Mouse (Mus musculus) fibroblast of lung, adult 2 months (primary cell): ENCODE measurements around the gene Slc7a8.
"Not testable (repeated sequence)": the region's sequence is repeated elsewhere in the genome, so short reads cannot be mapped to it uniquely, and the experiment has no call there.

Experiments
- DNase-seq: peaks from one replicate; pipeline ENCODE4 v3.0.0-alpha.2; 2011; ENCODE audit warnings: low read depth

The Slc7a8 gene

DNA sequence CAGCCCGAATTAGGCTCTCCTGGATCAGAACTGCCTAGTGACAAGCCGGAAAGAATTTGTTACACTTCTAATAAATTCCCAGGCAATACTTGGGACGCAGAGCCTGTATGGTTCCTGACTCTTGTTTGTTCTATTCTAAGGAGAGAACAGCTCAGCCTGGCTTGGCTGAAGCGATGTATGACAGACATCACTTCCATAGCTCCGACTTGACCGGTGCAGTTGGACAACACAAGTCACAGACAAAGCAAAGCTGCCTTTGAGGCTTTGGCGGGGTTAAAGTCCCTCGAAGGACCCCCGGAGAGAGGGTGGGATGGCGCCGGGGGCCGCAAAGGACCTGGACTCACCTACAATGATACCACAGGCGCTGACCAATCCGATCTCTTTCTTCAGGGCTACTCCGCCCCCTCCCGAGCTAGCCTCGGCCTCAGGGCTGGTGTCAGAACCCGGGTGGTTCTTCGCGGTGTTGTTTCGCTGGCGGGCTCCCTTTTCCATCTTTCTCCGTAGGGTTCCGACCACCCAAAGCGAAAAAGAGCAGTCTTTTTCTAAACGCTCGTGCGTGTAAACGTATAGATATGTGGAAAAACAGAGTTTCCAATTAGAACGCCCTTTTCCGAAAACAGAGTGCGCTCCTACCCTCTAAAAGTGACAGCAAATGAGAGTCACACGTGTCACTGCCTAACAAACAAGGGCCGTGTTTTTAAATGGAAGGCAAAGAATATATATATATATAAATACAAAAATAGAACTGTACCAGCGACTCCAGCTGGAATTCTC, 723 bp downstream of the Slc7a8 start:
- no peak for DNase-seq

- DNase-seq = no peak
Observed at GRCm38 (mm10) chr14:54780084-54780483, 1.7 kb downstream of the Slc7a8 start.

GRCm38 (mm10) chr14:54777893-54778292, 3.9 kb downstream of the Slc7a8 start:
- DNase-seq = no peak

DNA sequence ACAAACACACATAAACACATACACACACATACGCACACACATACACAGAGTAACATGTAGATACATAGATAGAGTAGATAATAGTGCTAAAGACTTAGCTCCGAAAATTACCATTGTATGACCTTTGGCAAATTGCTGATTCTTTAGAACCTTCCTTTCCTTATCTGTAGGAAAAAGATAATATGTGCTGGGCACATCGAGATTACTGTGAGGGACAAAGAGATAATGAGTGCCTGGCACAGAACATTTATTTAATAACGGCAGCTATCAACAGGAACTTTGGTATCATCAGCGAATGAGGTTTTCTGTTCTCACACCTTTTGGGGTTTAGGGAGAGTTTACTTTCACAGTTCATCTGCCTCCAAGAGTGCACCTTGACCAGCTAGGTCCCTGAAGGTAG, 5.0 kb downstream of the Slc7a8 start:
- DNase-seq = no peak

DNA sequence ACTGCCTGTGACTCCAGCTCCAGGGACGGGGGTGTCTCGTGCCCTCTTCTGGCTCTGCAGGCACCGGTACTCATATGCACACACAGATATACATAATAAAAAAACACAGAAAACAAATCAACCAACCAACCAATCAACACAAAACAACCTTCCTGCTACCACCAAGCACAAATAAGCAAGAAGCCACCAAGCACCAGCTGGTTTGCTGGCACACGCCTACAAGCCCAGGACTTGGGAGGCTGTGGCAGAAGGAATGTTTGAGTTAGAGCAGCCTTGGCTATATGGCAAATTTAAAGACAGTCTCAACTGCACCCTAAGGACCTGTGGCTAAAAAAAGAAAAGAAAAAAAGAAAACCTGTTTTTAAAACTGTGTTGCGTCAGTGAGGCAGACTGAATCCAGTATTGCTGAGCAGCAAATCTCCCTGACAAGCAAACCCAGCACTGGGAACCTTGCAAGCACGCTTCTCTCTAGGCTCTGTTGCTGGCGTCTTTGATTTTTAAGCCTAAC, 6.2 kb downstream of the Slc7a8 start:
- DNase-seq = no peak

DNA sequence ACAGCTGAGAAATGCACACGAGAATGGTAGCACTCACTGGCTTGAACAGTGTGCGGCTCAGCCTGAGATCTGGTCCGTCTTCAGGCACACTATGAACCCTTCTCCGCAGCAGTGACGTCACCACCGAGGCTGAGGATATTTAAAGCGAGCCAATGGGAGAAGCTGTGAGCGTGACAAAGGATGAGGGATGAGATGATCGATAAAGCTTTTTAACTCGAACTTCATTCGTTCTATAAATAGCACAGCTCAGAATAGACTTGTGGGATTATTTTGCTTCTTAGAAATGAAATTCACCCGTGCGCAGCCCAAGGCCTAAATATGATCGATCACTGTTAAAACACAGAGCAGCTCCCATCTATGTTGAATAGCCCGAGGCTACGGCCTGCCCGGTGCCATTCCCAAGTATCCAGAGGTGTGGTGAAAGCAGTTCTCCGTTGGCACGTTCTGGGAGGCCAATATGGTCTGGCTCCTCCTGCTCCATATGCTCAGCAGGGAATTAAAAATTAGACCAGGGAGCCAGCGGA, 9.4 kb downstream of the Slc7a8 start:
- DNase-seq = no peak

DNA sequence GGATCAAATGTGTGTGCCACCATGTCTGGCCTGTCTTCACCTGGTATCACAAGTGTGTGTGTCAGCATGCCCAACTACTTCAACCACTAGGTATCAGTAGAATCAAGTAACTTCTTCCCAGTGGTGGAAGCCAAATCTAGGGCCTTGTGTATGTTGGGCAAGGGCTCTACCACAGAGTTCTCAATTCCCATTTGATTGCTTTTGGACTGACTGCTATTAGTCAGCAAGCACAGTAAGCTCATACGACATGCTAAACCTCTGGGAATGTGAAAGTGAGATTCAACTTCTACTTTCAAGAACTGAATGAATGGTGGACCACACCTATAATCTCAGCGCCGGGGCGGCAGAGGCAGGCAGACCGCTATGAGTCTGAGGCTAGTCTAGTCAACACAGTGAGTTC, 11.4 kb downstream of the Slc7a8 start:
- DNase-seq = no peak

- no peak for DNase-seq
Observed at GRCm38 (mm10) chr14:54769068-54769425, 12.7 kb downstream of the Slc7a8 start.

GRCm38 (mm10) chr14:54768314-54769067, 13.3 kb downstream of the Slc7a8 start:
- DNase-seq = peak; percentile 16

- DNase-seq = not testable (repeated sequence)
Observed at GRCm38 (mm10) chr14:54766937-54767336, 14.8 kb downstream of the Slc7a8 start.

- DNase-seq = no peak
Observed at GRCm38 (mm10) chr14:54756382-54756781, 25.4 kb downstream of the Slc7a8 start.

DNA sequence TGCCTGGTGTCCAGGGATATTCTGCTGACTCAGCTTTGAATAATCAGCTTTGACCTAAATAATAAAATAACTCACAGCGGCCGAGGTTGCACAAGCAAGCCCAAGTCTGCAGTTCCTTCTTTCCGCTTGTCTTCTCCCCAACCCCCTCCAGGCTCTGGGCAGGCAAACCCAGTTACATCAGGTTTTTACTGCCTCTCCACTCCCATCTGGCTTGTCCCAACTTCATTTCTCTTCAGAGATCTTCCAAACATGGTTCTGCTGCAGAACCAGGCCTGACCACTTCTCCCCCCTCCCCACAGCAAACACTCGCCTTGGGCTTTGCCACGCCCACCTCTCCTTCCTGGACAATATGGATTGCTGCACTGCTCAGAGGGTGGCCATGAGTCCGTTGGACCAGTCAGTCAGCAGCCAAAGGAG, 27.1 kb downstream of the Slc7a8 start:
- DNase-seq = peak; percentile 40

GRCm38 (mm10) chr14:54753986-54754601, 27.7 kb downstream of the Slc7a8 start:
- no peak for DNase-seq

GRCm38 (mm10) chr14:54752938-54753337, 28.8 kb downstream of the Slc7a8 start:
- DNase-seq = no peak

DNA sequence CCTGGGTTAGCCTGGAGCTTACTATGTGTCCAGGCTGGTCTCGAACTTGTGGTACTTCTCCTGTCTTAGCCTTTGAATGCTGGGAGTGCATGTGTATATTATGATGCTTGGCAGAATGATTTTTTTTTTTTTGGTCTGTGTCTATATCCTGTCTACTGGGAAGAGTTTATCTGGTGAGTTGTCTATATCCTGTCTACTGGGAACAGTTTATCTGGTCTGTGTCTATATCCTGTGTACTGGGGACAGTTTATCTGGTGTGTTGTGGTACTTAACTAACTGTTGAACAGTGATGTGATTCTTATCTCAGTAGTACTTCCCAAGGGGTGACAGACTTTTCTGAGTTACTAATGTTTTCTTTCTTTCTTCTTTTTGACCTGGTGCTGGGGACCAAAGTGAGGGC, 30.0 kb downstream of the Slc7a8 start:
- DNase-seq = no peak

- no peak for DNase-seq
Observed at GRCm38 (mm10) chr14:54749238-54749637, 32.5 kb downstream of the Slc7a8 start.

GRCm38 (mm10) chr14:54747942-54748917, 33.5 kb downstream of the Slc7a8 start:
- DNase-seq = no peak

GRCm38 (mm10) chr14:54746038-54746437, 35.7 kb downstream of the Slc7a8 start:
- DNase-seq = no peak

DNA sequence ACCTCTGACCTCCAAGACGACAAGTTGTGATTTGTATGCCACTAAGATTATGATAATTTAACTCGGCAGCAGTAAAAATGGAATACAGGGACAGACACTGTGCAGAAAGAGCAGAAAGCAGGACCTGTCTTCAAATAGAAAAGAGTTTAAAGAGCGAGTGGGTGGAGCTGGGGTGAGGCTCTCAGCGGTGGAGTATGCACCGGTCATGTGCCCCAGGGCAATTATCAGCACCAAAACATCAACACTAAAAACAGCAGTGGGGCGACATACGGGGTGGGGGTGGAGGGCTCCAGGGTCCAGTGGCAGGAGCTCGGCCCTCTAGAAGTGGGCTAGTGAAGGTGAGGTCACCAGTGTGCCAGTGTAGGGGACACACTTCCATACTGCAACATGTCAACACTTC, 37.3 kb downstream of the Slc7a8 start:
- no peak for DNase-seq

GRCm38 (mm10) chr14:54742375-54742774, 39.4 kb downstream of the Slc7a8 start:
- no peak for DNase-seq

DNA sequence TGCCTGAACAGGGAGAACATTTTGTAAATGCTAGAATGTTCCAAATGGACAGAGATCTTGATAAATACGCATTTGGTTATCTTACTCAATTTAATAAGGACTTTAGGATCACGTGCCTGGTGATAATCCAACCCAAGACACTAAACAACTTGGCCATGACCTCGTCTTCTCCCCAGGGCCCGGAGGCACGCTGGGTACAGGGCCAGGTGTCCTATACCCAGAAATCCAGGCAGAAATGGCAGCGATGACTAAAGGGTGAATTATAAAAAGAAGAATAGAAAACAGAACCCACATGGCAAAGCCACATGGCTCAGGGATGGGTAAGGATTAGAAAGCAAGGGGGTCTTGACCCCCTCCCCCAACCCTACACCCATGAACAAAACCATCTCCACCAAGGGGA, 40.0 kb downstream of the Slc7a8 start:
- DNase-seq = no peak
